Mouse (Mus musculus): ENCODE data around the gene Sco2.

GRCm38 (mm10) chr15:89377362-89377761 is 3.7 kb upstream of the Sco2 start:
- TF ChIP-seq CTCF (IDR thresholded peaks at IDR 0.05; ENCODE audit: borderline replicate concordance, control insufficient read depth, extremely low read depth, insufficient read depth, low read length, poor library complexity) (no peak), POLR2A (IDR thresholded peaks at IDR 0.05; ENCODE audit: control insufficient read depth, extremely low read depth, insufficient read depth, low read length, poor library complexity) (peak; percentile 15; the same call in 1 of the 2 replicates)

Measured in thymus, adult 2 months (tissue).